Mouse (Mus musculus) gonadal fat pad, adult 2 months (tissue): Measurements from ENCODE around the gene Sh2d1b2. TPM values are rescaled to one million over a fixed set of nuclear protein-coding genes. Genes with fewer than 3 reads are reported as not detected.
"Not testable (repeated sequence)": the region's sequence is repeated elsewhere in the genome, so short reads cannot be mapped to it uniquely, and the experiment has no call there.

ENCODE experiments used
- DNase-seq: peaks from one replicate; pipeline ENCODE4 v3.0.0-alpha.2; 2012; ENCODE audit warnings: low read depth
- polyA plus RNA-seq: library from polyadenylated mRNA; depleted of rRNA; stranded (reverse); fragments of >200 nt; gene quantifications from 2 replicates; pipeline ENCODE4 v1.2.3, GENCODE M21; 2012; rRNA removed

The Sh2d1b2 gene
- not detected in 2 replicates for polyA plus RNA-seq

- not testable (repeated sequence) for DNase-seq
Measured at GRCm38 (mm10) chr1:170232688-170233087, at the start of gene Sh2d1b2. Gene Sh2d1b2 (plus strand): TSS chr1:170232749.

- no peak for DNase-seq
Measured at GRCm38 (mm10) chr1:170185137-170185536, 47.4 kb upstream of the Sh2d1b2 start.

- DNase-seq, result no peak
Measured at GRCm38 (mm10) chr1:170186531-170186930, 46.0 kb upstream of the Sh2d1b2 start.

DNA sequence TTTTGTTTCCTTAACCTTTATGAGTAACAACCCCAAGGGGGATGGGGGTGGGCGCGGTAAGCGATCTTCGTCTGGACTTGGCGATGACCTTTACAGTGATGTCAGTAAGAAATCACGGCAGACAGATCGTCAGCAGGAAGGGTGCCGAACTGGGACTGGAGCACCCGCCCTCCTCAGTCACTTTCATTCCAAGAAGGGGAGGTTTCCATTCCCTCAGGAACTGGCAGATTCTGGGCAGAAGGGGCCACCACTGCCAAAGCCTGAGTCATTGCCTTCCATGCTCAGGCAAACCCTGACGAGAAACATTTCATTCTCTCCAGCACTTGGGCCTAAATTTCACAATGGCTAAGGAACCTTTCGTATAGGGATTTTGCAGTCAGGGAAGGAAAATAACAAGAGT, 43.9 kb upstream of the Sh2d1b2 start:
- DNase-seq, result peak; percentile 69

DNA sequence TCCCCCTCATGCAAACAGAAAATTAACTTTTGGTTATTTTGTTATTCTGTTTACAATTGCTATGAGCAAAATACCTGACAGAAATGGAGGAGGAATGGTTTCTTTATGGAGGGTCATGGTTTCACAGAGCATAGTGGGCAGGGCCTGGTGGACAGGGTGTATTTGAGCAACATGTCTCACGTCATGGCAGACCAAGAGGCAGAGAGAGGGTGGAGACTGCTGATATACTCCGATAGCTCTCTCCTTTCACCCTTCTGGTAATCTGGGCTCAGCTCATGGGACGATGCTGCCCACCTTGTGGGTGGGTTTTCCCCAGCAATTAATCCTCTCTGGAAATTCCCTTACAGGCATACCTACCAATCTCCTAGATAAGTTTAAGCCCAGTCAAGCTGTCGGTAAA, 42.3 kb upstream of the Sh2d1b2 start:
- DNase-seq, result no peak

DNA sequence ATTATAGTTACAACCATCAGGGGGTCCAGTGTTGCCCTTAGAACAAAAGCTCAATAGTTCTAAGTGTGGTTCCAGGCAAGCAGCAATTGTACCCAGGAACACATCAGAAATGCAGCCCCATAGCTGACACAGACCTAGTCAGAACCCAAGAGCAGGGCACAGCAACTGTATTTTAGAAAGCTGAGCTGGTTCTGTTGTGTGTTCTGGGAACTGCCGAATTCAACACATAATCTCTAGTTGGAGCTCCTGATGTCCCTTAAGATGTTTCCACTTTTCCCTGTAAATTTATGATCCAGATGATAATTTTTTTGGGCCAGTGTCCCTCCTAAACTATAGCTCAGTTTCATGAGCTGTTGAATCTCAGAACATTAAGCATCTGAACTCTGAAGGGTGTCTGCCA, 40.6 kb upstream of the Sh2d1b2 start:
- no peak for DNase-seq

GRCm38 (mm10) chr1:170196211-170196610, 36.3 kb upstream of the Sh2d1b2 start:
- no peak for DNase-seq

DNA sequence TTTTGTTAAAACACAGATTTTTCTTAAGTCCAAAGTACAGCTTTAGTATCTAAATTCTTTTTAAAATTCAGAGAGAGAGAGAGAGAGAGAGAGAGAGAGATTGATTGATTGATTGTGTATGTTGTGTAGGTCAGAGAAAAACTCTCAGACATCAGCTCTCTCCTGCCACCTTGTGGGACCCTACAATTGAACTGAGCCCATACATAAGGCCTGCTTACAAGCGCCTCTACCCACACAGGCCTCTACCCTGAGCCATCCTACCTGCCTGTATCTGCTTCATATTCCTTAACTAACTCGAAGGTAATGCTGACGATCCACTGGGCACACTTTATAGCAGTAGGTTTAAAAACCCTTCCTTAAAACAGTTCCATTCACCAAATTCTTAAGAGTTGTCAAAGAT, 32.2 kb upstream of the Sh2d1b2 start:
- DNase-seq, result no peak

DNA sequence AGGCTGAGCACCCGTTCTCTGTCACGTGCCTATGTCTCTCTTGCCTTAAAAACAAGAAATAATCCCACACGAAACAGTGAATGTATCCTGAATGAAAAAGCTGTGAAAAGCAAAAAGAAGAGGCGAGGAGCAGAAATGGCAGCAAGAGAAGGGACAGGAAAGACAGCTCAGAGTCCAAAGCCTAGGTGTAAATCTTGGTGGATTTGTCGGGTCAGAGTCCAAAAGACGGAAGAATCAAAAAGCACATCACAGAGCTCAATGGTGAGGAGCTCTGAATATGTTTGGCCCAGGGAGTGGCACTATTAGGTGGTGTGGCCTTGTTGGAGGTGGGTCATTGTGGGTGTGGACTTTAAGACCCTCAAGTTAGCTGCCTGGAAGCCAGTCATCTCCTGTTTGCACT, 26.2 kb upstream of the Sh2d1b2 start:
- DNase-seq, result no peak

DNA sequence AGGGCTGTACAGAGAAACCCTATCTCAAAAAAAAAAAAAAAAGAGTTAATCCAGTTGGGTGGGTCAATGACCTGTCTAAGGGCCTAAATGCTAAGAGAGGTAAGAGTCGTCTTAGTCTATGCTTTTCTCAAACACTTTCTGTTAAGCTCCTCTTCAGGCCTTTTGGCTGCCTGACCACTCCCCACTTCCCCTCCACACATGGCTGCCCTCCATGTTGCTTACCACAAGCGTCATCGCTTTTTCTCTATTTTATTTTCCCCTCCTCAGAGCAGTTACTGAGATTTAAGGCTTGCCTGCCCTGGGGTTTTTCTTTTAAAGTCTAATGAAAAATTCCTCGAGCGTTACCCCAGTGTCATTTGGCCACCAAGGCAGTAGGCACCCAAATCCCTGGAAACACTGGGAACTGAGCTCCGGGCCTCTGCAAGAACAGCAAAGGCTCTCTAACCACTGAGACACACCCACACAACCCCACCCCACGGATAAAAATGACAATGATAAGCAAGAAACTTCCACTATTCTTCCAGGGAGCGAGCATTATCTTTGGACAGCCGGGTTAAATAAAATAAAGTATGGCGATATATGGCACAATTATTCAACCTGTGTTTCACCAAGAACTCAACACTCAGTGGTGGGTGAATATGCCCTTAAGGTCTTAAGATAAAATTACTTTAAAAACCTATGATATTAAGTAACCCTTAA, 19.2 kb upstream of the Sh2d1b2 start:
- no peak for DNase-seq

DNA sequence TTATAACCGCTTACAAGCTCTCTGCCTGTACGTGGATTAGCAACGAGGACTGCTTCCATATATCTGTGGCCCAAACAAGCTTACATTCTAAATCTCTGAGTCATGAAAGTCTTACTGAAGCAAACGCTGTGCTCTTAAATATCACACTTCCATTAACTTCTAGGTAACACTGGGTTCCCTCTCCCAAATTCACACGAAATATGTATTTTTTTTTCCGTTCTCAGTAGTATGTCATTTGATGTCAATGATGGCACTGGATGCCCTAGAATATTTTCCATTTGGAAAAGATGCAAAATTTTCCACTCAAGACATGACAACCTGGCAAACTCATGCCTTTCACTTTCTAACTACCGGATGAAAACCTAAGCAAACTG, 18.2 kb upstream of the Sh2d1b2 start:
- no peak for DNase-seq

DNA sequence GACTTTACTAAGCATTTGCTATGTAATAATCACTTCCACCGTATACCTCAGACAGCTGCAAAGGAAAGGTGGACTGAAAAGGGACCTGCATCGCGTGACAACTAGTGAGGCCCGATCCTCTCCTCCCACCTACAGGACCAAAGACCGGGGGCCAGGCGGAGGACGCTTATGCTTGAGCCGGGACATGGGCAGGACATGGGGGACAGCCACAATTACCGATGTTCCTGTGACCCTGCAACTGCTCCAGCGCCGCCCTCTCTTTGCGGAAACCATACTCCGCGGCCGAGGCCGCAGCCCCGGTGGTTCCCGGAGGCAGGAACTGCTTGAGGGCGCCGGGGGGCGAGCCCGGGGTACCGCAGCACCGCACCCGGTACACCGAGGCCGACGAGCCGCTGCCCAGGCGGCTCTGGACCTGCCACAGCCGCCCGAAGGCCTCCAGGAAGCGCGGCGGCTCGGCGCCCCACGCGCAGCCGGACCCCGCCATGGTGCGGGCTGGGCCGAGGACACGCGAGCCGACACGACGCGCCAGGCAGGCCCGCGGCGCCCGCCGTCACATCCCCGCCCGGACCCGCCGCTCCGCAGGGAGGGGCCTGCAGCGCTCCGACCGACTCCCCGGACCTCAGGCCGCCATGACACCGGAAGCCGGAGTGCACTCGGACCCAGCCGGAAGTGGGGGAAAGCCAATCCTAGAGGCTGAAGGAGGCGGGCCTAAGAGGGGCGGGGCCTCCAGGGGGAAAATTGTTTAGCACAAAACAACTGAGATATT, 17.6 kb upstream of the Sh2d1b2 start, which contains the start of gene Uhmk1:
Gene Uhmk1, minus strand, starts transcription at position 641 of the 766 bp plus-strand sequence.
- DNase-seq, result no peak

DNA sequence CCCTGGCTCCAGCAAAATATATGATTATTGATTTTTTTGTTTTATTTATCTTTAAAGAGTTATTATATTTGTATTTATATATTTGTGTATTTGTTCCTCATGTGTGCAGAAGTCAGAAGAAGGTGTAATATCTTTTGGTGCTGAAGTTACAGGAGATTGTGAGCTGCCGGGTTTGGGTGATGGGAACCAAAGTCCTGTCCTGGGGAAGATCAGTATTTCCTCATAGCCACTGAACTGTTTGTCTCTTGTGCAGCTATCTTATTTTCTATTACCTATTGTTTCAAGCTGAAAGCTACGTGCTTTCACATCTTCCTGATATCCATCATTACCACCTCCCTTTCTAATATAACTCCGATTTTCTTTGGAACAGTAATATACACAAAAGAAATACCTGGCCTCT, 17.0 kb upstream of the Sh2d1b2 start:
- no peak for DNase-seq

DNA sequence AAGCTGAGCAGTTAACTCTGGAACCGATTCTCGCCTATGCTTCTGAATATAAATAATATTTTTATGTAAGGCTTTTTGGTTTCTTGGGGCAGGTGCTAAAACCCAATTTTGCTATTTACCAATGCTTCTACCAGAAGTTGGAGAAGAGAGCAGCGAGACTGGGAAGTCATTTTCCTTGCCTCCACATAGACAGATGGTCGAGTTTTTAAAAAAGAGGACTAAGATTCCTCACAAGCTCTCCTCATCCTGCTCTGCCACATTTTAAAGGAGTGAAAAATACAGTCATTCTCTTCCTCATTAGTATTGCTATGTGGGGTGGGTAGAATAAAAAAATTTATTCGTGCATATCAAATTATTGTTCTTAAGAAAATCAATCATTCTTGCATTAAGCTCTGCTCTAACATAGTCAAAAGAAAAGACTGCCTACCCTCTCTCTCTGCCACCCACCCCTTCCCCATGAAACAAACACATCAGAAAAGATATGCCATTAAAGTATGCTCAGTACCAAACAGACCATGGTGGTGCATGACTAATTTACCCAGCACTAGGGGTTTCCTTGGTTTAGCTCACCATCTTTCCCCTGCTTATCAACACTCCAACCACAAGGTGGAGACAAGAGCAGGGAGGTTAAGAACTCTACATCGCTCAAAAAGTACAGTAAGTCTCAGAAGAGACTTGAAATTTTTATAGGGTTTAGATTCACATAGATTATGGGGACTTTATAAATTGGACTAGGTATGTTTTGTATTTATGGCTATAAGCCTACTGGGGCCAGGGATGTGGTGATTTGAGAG, 14.3 kb upstream of the Sh2d1b2 start:
- DNase-seq, result no peak

- no peak for DNase-seq
Measured at GRCm38 (mm10) chr1:170220351-170220750, 12.2 kb upstream of the Sh2d1b2 start.

DNA sequence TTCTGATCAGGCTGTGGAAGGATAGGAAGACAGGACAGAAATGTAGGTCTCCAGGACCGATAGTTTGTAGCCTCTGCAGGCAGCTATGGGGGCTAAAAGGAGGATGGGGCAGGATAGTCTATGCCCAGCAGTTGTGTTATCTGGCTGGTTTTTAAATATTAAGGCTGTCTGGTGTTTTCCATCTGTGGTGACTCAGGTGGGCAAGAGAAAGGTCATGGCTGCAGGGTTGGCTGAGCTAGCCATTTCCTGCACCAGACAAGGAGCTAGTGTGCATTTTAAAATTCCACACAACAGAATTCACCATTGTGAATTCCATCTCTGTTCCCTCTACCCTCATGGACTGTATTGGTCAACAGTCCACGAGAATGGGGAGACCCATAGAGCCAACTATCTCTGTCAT, 9.3 kb upstream of the Sh2d1b2 start:
- DNase-seq, result no peak

DNA sequence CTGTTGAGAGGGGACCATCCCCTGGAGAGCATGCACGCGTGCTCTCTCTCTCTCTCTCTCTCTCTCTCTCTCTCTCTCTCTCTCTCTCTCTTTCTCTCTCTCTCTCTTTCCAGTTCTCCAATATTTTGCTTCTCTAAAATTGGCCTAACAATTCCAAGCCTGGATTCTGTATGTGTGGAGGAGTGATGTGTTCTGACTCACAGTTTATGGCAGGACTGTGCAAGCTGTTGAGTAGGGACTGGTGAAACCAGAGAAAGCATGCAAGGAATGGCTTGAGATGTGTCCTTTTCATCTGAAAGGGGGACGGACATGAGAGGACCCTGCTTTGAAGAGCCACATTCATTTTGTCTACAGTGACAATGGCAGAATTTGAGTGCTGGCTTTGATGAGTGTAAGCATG, 12.5 kb downstream of the Sh2d1b2 start:
- DNase-seq, result no peak

GRCm38 (mm10) chr1:170254893-170255559, 22.5 kb downstream of the Sh2d1b2 start:
- DNase-seq, result no peak

- peak; percentile 19 for DNase-seq
Measured at GRCm38 (mm10) chr1:170255560-170255910, 23.0 kb downstream of the Sh2d1b2 start.

DNA sequence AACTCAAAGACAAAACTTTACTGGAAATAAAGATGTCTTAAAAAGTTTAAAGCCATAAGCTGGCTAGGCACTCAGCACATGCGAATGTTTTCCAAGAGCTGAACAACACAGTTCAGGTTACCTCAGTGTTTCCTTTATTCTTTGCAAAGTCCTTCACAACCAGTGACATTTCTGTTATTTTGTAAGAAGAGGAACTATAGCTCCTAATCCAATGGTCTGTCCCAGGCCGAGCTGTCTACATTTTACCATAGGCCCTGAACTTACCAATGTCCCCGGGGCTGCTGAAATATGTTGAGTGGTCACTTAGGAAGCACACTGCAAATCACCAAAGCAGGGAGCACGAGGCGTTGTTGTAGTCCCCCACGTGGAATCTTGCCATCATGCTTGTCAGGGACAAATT, 37.7 kb downstream of the Sh2d1b2 start:
- DNase-seq, result no peak

GRCm38 (mm10) chr1:170270696-170271095, 38.1 kb downstream of the Sh2d1b2 start:
- no peak for DNase-seq

GRCm38 (mm10) chr1:170273252-170273651, 40.7 kb downstream of the Sh2d1b2 start:
- no peak for DNase-seq
